In the genomic region with DNA sequence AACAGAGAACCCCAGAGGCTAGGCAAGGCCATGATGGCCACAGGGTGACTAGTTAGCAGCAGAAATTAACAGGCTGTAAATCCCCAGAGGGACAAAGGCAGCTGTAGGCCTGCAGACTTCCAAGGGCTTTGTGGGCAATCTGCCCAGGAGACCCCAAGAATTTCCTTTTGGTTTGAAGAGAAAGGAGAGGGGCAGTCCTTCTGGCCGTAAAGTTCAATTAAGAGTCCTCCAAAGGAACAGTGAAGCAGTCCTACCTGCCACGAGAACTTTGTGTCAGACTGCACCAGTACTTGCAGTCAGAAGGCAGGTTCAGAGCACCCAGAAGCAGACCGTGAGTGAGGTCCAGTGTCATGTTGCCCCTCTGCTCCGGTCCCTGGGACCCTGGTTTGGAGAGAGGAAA, we compare ENCODE assay signal across 7 mouse cellular contexts. TPM values are rescaled to one million over a fixed set of nuclear protein-coding genes. Genes with fewer than 3 reads are reported as not detected.
A peak's percentile ranks its signal among the peaks of the same experiment; 100 is the strongest.
DNase-seq lines count a peak whose midpoint lies in the region; ATAC-seq and TF ChIP-seq lines count a peak whose summit lies in the region.

No protein-coding gene starts in this region.

- 55% methylated on average over 4 of the region's 4 CpGs for WGBS in kidney, postnatal 0 days
- 79% methylated on average over 4 of the region's 4 CpGs for WGBS in kidney, adult 2 months
- WGBS in embryonic facial prominence, embryonic 15.5 days: 50% methylated on average over 4 of the region's 4 CpGs
- 33% methylated on average over 4 of the region's 4 CpGs for WGBS in hindbrain, embryonic 16.5 days
- 14% methylated on average over 4 of the region's 4 CpGs for WGBS in neural tube, embryonic 13.5 days

- peak overlapping the region; percentile 89; the same call in 1 of the 2 replicates for H3K27ac ChIP-seq in kidney, postnatal 0 days
- no peak overlapping the region for H3K27ac ChIP-seq in kidney, adult 2 months (ENCODE audit: insufficient read depth, low read depth, low read length)
- H3K27ac ChIP-seq in embryonic facial prominence, embryonic 15.5 days (replicated peaks): peak overlapping the region; percentile 92
- H3K27ac ChIP-seq in hindbrain, embryonic 16.5 days (ENCODE audit: low read depth, low read length): peak overlapping the region; percentile 80
- H3K27ac ChIP-seq in neural tube, embryonic 13.5 days (replicated peaks): peak overlapping the region; percentile 93

- TF ChIP-seq POLR2A in kidney, adult 2 months (IDR thresholded peaks at IDR 0.05; ENCODE audit: low read depth, low read length): no peak

- DNase-seq in kidney, postnatal 0 days (ENCODE audit: low spot score): peak; percentile 38
- no peak for DNase-seq in kidney, adult 2 months
- DNase-seq in frontal cortex, postnatal 36 days (ENCODE audit: low spot score in 2 of 2): no peak
- no peak for DNase-seq in left cerebral cortex, adult 11 months (ENCODE audit: low spot score)

- H3K4me2 ChIP-seq in kidney, postnatal 0 days (ENCODE audit: low read length): no peak overlapping the region
- H3K4me2 ChIP-seq in embryonic facial prominence, embryonic 15.5 days (replicated peaks): peak overlapping the region; percentile 96; the same call in 1 of the 2 replicates
- peak overlapping the region; percentile 93; the same call in 1 of the 2 replicates for H3K4me2 ChIP-seq in hindbrain, embryonic 16.5 days (ENCODE audit: low read length)
- peak overlapping the region; percentile 93 for H3K4me2 ChIP-seq in neural tube, embryonic 13.5 days

- H3K9me3 ChIP-seq in kidney, postnatal 0 days (replicated peaks; ENCODE audit: low read length): no peaks in the 10 kb centered on the region
- no peaks in the 10 kb centered on the region for H3K9me3 ChIP-seq in embryonic facial prominence, embryonic 15.5 days (replicated peaks)
- no peaks in the 10 kb centered on the region for H3K9me3 ChIP-seq in hindbrain, embryonic 16.5 days (ENCODE audit: control insufficient read depth, low read length)
- no peaks in the 10 kb centered on the region for H3K9me3 ChIP-seq in neural tube, embryonic 13.5 days

- peaks cover 12% of the 10 kb centered on the region; the same call in 1 of the 2 replicates for H3K36me3 ChIP-seq in kidney, postnatal 0 days (ENCODE audit: insufficient read depth, low read length)
- H3K36me3 ChIP-seq in kidney, adult 2 months (ENCODE audit: control insufficient read depth, insufficient read depth, low read length): 0 out of 2 replicates have a peak, but pooled peaks cover 2% of the 10 kb centered on the region
- H3K36me3 ChIP-seq in embryonic facial prominence, embryonic 15.5 days: peaks cover 8% of the 10 kb centered on the region; the same call in 1 of the 2 replicates
- peaks cover 6% of the 10 kb centered on the region; the same call in 1 of the 2 replicates for H3K36me3 ChIP-seq in hindbrain, embryonic 16.5 days (ENCODE audit: control insufficient read depth, insufficient read depth, low read length)
- peaks cover 23% of the 10 kb centered on the region; the same call in 1 of the 2 replicates for H3K36me3 ChIP-seq in neural tube, embryonic 13.5 days

- TF ChIP-seq CTCF in kidney, postnatal 0 days (IDR thresholded peaks at IDR 0.05; ENCODE audit: low read depth): no peak
- no peak for TF ChIP-seq CTCF in kidney, adult 2 months (conservative IDR thresholded peaks at IDR 0.05; ENCODE audit: insufficient read depth, insufficient read length, low read depth, low read length)

- no peaks in the 10 kb centered on the region for H3K27me3 ChIP-seq in kidney, postnatal 0 days (ENCODE audit: insufficient read depth, low read length)
- H3K27me3 ChIP-seq in kidney, adult 2 months (replicated peaks; ENCODE audit: control insufficient read depth, insufficient read depth, low read length): no peaks in the 10 kb centered on the region
- H3K27me3 ChIP-seq in embryonic facial prominence, embryonic 15.5 days: no peaks in the 10 kb centered on the region
- H3K27me3 ChIP-seq in hindbrain, embryonic 16.5 days (replicated peaks; ENCODE audit: control insufficient read depth, insufficient read depth, low read length): no peaks in the 10 kb centered on the region
- H3K27me3 ChIP-seq in neural tube, embryonic 13.5 days: no peaks in the 10 kb centered on the region

- no peak overlapping the region for H3K9ac ChIP-seq in kidney, postnatal 0 days (ENCODE audit: low read depth, low read length)
- H3K9ac ChIP-seq in embryonic facial prominence, embryonic 15.5 days: no peak overlapping the region
- peak overlapping the region; percentile 67; the same call in 1 of the 2 replicates for H3K9ac ChIP-seq in hindbrain, embryonic 16.5 days (ENCODE audit: low read depth, low read length)
- peak overlapping the region; percentile 70 for H3K9ac ChIP-seq in neural tube, embryonic 13.5 days

- no peak for ATAC-seq in kidney, postnatal 0 days (replicated peaks; ENCODE audit: low FRiP score, low read depth)
- no peak for ATAC-seq in embryonic facial prominence, embryonic 15.5 days (ENCODE audit: insufficient number of reproducible peaks, low FRiP score, low TSS enrichment, low read depth)
- ATAC-seq in hindbrain, embryonic 16.5 days: no peak
- no peak for ATAC-seq in neural tube, embryonic 13.5 days (ENCODE audit: low read depth)

- H3K4me3 ChIP-seq in kidney, postnatal 0 days (replicated peaks; ENCODE audit: low read depth, low read length): no peak overlapping the region
- no peak overlapping the region for H3K4me3 ChIP-seq in kidney, adult 2 months (ENCODE audit: insufficient read depth, low read depth, low read length)
- H3K4me3 ChIP-seq in embryonic facial prominence, embryonic 15.5 days (replicated peaks): no peak overlapping the region
- H3K4me3 ChIP-seq in hindbrain, embryonic 16.5 days (ENCODE audit: low read length): no peak overlapping the region
- H3K4me3 ChIP-seq in neural tube, embryonic 13.5 days: no peak overlapping the region

- peaks cover 23% of the 10 kb centered on the region; the same call in 1 of the 2 replicates for H3K4me1 ChIP-seq in kidney, postnatal 0 days (replicated peaks; ENCODE audit: insufficient read depth, low read length)
- H3K4me1 ChIP-seq in kidney, adult 2 months (ENCODE audit: control insufficient read depth, insufficient read depth, low read length): no peaks in the 10 kb centered on the region
- H3K4me1 ChIP-seq in embryonic facial prominence, embryonic 15.5 days: peaks cover 35% of the 10 kb centered on the region
- peaks cover 33% of the 10 kb centered on the region for H3K4me1 ChIP-seq in hindbrain, embryonic 16.5 days (ENCODE audit: control insufficient read depth, insufficient read depth, low read depth, low read length)
- peaks cover 57% of the 10 kb centered on the region for H3K4me1 ChIP-seq in neural tube, embryonic 13.5 days (replicated peaks)

RNA-seq across cellular contexts. Expression of a gene that starts 1.1 kb away (rescaled TPM):
- polyA plus RNA-seq in kidney, postnatal 0 days (2015; fragmentation: Nextera tagmentation; extraction: Ambion mirVana): 60.6 and 62.2 TPM in 2 replicates
- 64.1 and 66.7 TPM in 2 replicates for polyA plus RNA-seq in kidney, adult 2 months (2012; rRNA removed)
- polyA plus RNA-seq in embryonic facial prominence, embryonic 15.5 days (2015; fragmentation: Nextera tagmentation; extraction: Ambion mirVana): 144 and 145 TPM in 2 replicates
- 138 and 150 TPM in 2 replicates for polyA plus RNA-seq in hindbrain, embryonic 16.5 days (2015; fragmentation: Nextera tagmentation; extraction: Ambion mirVana)
- 146 and 163 TPM in 2 replicates for polyA plus RNA-seq in neural tube, embryonic 13.5 days (2015; fragmentation: Nextera tagmentation; extraction: Ambion mirVana)

RNA-seq across cellular contexts. Expression of a gene that starts 16.3 kb away (rescaled TPM):
- polyA plus RNA-seq in kidney, postnatal 0 days (2015; fragmentation: Nextera tagmentation; extraction: Ambion mirVana): 91.0 and 99.8 TPM in 2 replicates
- 42.6 and 47.9 TPM in 2 replicates for polyA plus RNA-seq in kidney, adult 2 months (2012; rRNA removed)
- 148 TPM in 2 replicates for polyA plus RNA-seq in embryonic facial prominence, embryonic 15.5 days (2015; fragmentation: Nextera tagmentation; extraction: Ambion mirVana)
- 140 and 145 TPM in 2 replicates for polyA plus RNA-seq in hindbrain, embryonic 16.5 days (2015; fragmentation: Nextera tagmentation; extraction: Ambion mirVana)
- 138 and 141 TPM in 2 replicates for polyA plus RNA-seq in neural tube, embryonic 13.5 days (2015; fragmentation: Nextera tagmentation; extraction: Ambion mirVana)

RNA-seq across cellular contexts. Expression of a gene that starts 44.2 kb away (rescaled TPM):
- 2.3 and 2.7 TPM in 2 replicates for polyA plus RNA-seq in kidney, postnatal 0 days (2015; fragmentation: Nextera tagmentation; extraction: Ambion mirVana)
- polyA plus RNA-seq in kidney, adult 2 months (2012; rRNA removed): 5.6 and 6.8 TPM in 2 replicates
- polyA plus RNA-seq in embryonic facial prominence, embryonic 15.5 days (2015; fragmentation: Nextera tagmentation; extraction: Ambion mirVana): 3.6 and 4.4 TPM in 2 replicates
- 5.0 and 5.8 TPM in 2 replicates for polyA plus RNA-seq in hindbrain, embryonic 16.5 days (2015; fragmentation: Nextera tagmentation; extraction: Ambion mirVana)
- 3.3 and 4.1 TPM in 2 replicates for polyA plus RNA-seq in neural tube, embryonic 13.5 days (2015; fragmentation: Nextera tagmentation; extraction: Ambion mirVana)

RNA-seq across cellular contexts. Expression of a gene that starts 48.7 kb away (rescaled TPM):
- 0.84 and 1.2 TPM in 2 replicates for polyA plus RNA-seq in kidney, postnatal 0 days (2015; fragmentation: Nextera tagmentation; extraction: Ambion mirVana)
- polyA plus RNA-seq in kidney, adult 2 months (2012; rRNA removed): 0.14 and 0.19 TPM in 2 replicates
- polyA plus RNA-seq in embryonic facial prominence, embryonic 15.5 days (2015; fragmentation: Nextera tagmentation; extraction: Ambion mirVana): 2.2 and 2.4 TPM in 2 replicates
- polyA plus RNA-seq in hindbrain, embryonic 16.5 days (2015; fragmentation: Nextera tagmentation; extraction: Ambion mirVana): 0.21 and 0.31 TPM in 2 replicates
- 0.26 and 0.47 TPM in 2 replicates for polyA plus RNA-seq in neural tube, embryonic 13.5 days (2015; fragmentation: Nextera tagmentation; extraction: Ambion mirVana)

Comparison
In these comparisons a context has a peak if more than half of its experiments do, and no peak if none do; other contexts are left out.
1. H3K9ac ChIP-seq: peak in hindbrain, embryonic 16.5 days (single experiment) and neural tube, embryonic 13.5 days (single experiment); none in kidney, postnatal 0 days (single experiment) and embryonic facial prominence, embryonic 15.5 days (single experiment).